Mouse (Mus musculus): ENCODE results near the gene Tpst1.

Tpst1 gene

GRCm38 (mm10) chr5:130052510-130052909, 20.6 kb upstream of the Tpst1 start:
- ATAC-seq (ENCODE audit: low TSS enrichment): 0 out of 2 replicates have a peak, but pooled peaks have one; percentile 31

GRCm38 (mm10) chr5:130052955-130053354, 20.2 kb upstream of the Tpst1 start:
- no peak for ATAC-seq (ENCODE audit: low TSS enrichment)

- ATAC-seq (ENCODE audit: low TSS enrichment): no peak
Measured at GRCm38 (mm10) chr5:130055688-130056087, 17.4 kb upstream of the Tpst1 start.

GRCm38 (mm10) chr5:130056303-130056702, 16.8 kb upstream of the Tpst1 start:
- ATAC-seq (ENCODE audit: low TSS enrichment): no peak

GRCm38 (mm10) chr5:130059413-130060328, 13.5 kb upstream of the Tpst1 start:
- ATAC-seq (ENCODE audit: low TSS enrichment): no peak; the same call in 1 of the 2 replicates

GRCm38 (mm10) chr5:130060329-130060665, 12.8 kb upstream of the Tpst1 start:
- ATAC-seq (ENCODE audit: low TSS enrichment): no peak

- no peak for ATAC-seq (ENCODE audit: low TSS enrichment)
Measured at GRCm38 (mm10) chr5:130062096-130062495, 11.0 kb upstream of the Tpst1 start.

- ATAC-seq (ENCODE audit: low TSS enrichment): no peak
Measured at GRCm38 (mm10) chr5:130063760-130064159, 9.4 kb upstream of the Tpst1 start.

GRCm38 (mm10) chr5:130065579-130065978, 7.5 kb upstream of the Tpst1 start:
- no peak for ATAC-seq (ENCODE audit: low TSS enrichment)

- ATAC-seq (ENCODE audit: low TSS enrichment): no peak
Measured at GRCm38 (mm10) chr5:130067841-130068264, 5.3 kb upstream of the Tpst1 start.

- ATAC-seq (ENCODE audit: low TSS enrichment): no peak
Measured at GRCm38 (mm10) chr5:130074491-130074890, 1.4 kb downstream of the Tpst1 start.

GRCm38 (mm10) chr5:130076396-130076795, 3.3 kb downstream of the Tpst1 start:
- ATAC-seq (ENCODE audit: low TSS enrichment): no peak

GRCm38 (mm10) chr5:130078096-130078833, 5.1 kb downstream of the Tpst1 start:
- no peak for ATAC-seq (ENCODE audit: low TSS enrichment)

- ATAC-seq (ENCODE audit: low TSS enrichment): peak; percentile 8; the same call in 1 of the 2 replicates
Measured at GRCm38 (mm10) chr5:130078834-130079156, 5.7 kb downstream of the Tpst1 start.

GRCm38 (mm10) chr5:130079202-130080050, 6.3 kb downstream of the Tpst1 start:
- peak; percentile 91 for ATAC-seq (ENCODE audit: low TSS enrichment)

- no peak for ATAC-seq (ENCODE audit: low TSS enrichment)
Measured at GRCm38 (mm10) chr5:130080051-130080681, 7.0 kb downstream of the Tpst1 start.

GRCm38 (mm10) chr5:130081181-130081881, 8.2 kb downstream of the Tpst1 start:
- ATAC-seq (ENCODE audit: low TSS enrichment): no peak

GRCm38 (mm10) chr5:130082431-130082830, 9.3 kb downstream of the Tpst1 start:
- no peak for ATAC-seq (ENCODE audit: low TSS enrichment)

- ATAC-seq (ENCODE audit: low TSS enrichment): no peak
Measured at GRCm38 (mm10) chr5:130084271-130084670, 11.1 kb downstream of the Tpst1 start.

- ATAC-seq (ENCODE audit: low TSS enrichment): peak; percentile 68
Measured at GRCm38 (mm10) chr5:130088008-130088407, 14.9 kb downstream of the Tpst1 start.

- ATAC-seq (ENCODE audit: low TSS enrichment): no peak
Measured at GRCm38 (mm10) chr5:130088612-130089011, 15.5 kb downstream of the Tpst1 start.

Measured in frontal cortex, adult (tissue).